Mouse (Mus musculus) embryonic facial prominence, embryonic 12.5 days (tissue): Measurements from ENCODE around the gene Tesk1. TPM values are rescaled to one million over a fixed set of nuclear protein-coding genes. Genes with fewer than 3 reads are reported as not detected.

Source experiments
- ATAC-seq: fragments of 200-750 bp; cut with Nextera tagmentation; 2 replicates; pipeline ENCODE4 v1.8.0; 2017; ENCODE audit not compliant: insufficient number of reproducible peaks, insufficient read depth, low FRiP score, low TSS enrichment
- H3K27ac ChIP-seq: fragments of 300-500 bp; sonication (generic); 2 replicates; pipeline ENCODE4 v1.5.1; 2016; ENCODE audit warnings: mild to moderate bottlenecking
- H3K27me3 ChIP-seq: fragments of 300-500 bp; sonication (generic); 2 replicates; pipeline ENCODE4 v1.6.1; 2016; ENCODE audit warnings: mild to moderate bottlenecking, moderate library complexity
- H3K36me3 ChIP-seq: fragments of 300-500 bp; sonication (generic); 2 replicates; pipeline ENCODE4 v1.6.1; 2016; ENCODE audit warnings: mild to moderate bottlenecking
- H3K4me1 ChIP-seq: fragments of 300-500 bp; sonication (generic); 2 replicates; pipeline ENCODE4 v1.6.1; 2016
- H3K4me2 ChIP-seq: fragments of 300-500 bp; sonication (generic); replicated peaks from 2 replicates; pipeline ENCODE4 v1.6.1; 2016; ENCODE audit warnings: mild to moderate bottlenecking, moderate library complexity
- H3K4me3 ChIP-seq: fragments of 300-500 bp; sonication (generic); 2 replicates; pipeline ENCODE4 v1.5.1; 2016; ENCODE audit warnings: mild to moderate bottlenecking
- H3K9ac ChIP-seq: fragments of 300-500 bp; sonication (generic); 2 replicates; pipeline ENCODE4 v1.6.1; 2016; ENCODE audit warnings: mild to moderate bottlenecking, moderate library complexity
- H3K9me3 ChIP-seq: fragments of 300-500 bp; sonication (generic); 2 replicates; pipeline ENCODE4 v1.6.1; 2016; ENCODE audit warnings: mild to moderate bottlenecking, moderate library complexity
- WGBS: fragments of 180-500 bp; shearing (Covaris S2); methylation state at CpG from one replicate; pipeline ENCODE4 v1.1.7; 2016; 5-methylcytosine and 5-hydroxymethylcytosine counted together
- polyA plus RNA-seq: library from polyadenylated mRNA; unstranded; fragments of >200 nt; fragmentation: Nextera tagmentation; extraction: Ambion mirVana; gene quantifications from 2 replicates; pipeline ENCODE4 v1.2.1, GENCODE M21; 2016

The Tesk1 gene
- polyA plus RNA-seq, result 15.4 and 16.5 TPM in 2 replicates

- 0 out of 2 replicates have a peak, but pooled peaks have one; percentile 1 for ATAC-seq
- Histone ChIP-seq H3K27ac (peak within 1 kb of the TSS; percentile 91), H3K9ac (peak within 1 kb of the TSS; percentile 99), H3K9me3 (no peaks in the 10 kb centered on the region), H3K36me3 (peaks cover 19% of the 10 kb centered on the region), H3K27me3 (no peaks in the 10 kb centered on the region), H3K4me2 (peak within 1 kb of the TSS; percentile 90), H3K4me3 (peak within 1 kb of the TSS; percentile 96), H3K4me1 (peaks cover 10% of the 10 kb centered on the region)
- whole genome bisulfite sequencing, result 23% methylated on average over 4 of the region's 4 CpGs
Observed at GRCm38 (mm10) chr4:43441639-43442038, at the start of gene Tesk1. Gene Tesk1, plus strand, starts transcription at chr4:43441939.

- Histone ChIP-seq H3K27ac (peak overlapping the region; percentile 70), H3K36me3 (no peaks in the 10 kb centered on the region), H3K4me3 (no peak overlapping the region), H3K9ac (no peak overlapping the region), H3K27me3 (no peaks in the 10 kb centered on the region), H3K9me3 (no peaks in the 10 kb centered on the region), H3K4me1 (peaks cover 44% of the 10 kb centered on the region), H3K4me2 (no peak overlapping the region)
- WGBS, result 37% methylated on average over 15 of the region's 15 CpGs
- ATAC-seq, result no peak
Observed at GRCm38 (mm10) chr4:43394345-43394891, 47.3 kb upstream of the Tesk1 start.

- H3K9me3 ChIP-seq, result no peaks in the 10 kb centered on the region
- no peak overlapping the region for H3K27ac ChIP-seq
- no peak overlapping the region for H3K9ac ChIP-seq
- no peak for ATAC-seq
- H3K4me2 ChIP-seq, result no peak overlapping the region
- no peak overlapping the region for H3K4me3 ChIP-seq
- H3K36me3 ChIP-seq, result no peaks in the 10 kb centered on the region
- 88% methylated on average over 5 of the region's 5 CpGs for WGBS
- H3K27me3 ChIP-seq, result no peaks in the 10 kb centered on the region
- H3K4me1 ChIP-seq, result peaks cover 48% of the 10 kb centered on the region
Observed at GRCm38 (mm10) chr4:43395147-43395546, 46.6 kb upstream of the Tesk1 start.

- H3K27ac ChIP-seq, result no peak overlapping the region
- no peaks in the 10 kb centered on the region for H3K9me3 ChIP-seq
- H3K4me3 ChIP-seq, result no peak overlapping the region
- no peaks in the 10 kb centered on the region for H3K36me3 ChIP-seq
- WGBS, result 70% methylated on average over 9 of the region's 9 CpGs
- peaks cover 48% of the 10 kb centered on the region for H3K4me1 ChIP-seq
- no peaks in the 10 kb centered on the region for H3K27me3 ChIP-seq
- H3K4me2 ChIP-seq, result no peak overlapping the region
- no peak overlapping the region for H3K9ac ChIP-seq
- no peak for ATAC-seq
Observed at GRCm38 (mm10) chr4:43395836-43396235, 45.9 kb upstream of the Tesk1 start.

DNA sequence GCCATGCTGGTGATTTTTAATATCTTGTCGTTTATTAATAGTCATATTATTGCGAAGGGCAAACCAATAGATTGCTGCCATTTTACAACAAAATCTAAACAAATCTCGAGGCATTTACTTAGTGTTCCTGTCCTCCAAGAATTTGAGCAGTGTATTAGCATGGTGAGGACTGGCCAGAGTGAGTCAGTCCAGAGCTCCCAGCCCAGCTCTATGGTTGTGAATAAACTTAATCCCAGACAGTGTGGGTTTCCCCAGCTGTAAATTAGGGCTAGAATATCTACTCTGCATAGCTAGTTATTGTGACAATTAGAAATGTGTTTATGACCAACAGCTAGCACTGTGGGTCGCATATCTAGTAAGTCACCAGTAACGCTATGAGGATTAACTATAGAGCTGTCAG is 45.4 kb upstream of the Tesk1 start:
- 74% methylated on average over 5 of the region's 5 CpGs for WGBS
- Histone ChIP-seq H3K27ac (no peak overlapping the region), H3K9ac (no peak overlapping the region), H3K4me2 (no peak overlapping the region), H3K27me3 (no peaks in the 10 kb centered on the region), H3K9me3 (no peaks in the 10 kb centered on the region), H3K4me1 (peaks cover 48% of the 10 kb centered on the region), H3K36me3 (no peaks in the 10 kb centered on the region), H3K4me3 (no peak overlapping the region)
- ATAC-seq, result no peak

DNA sequence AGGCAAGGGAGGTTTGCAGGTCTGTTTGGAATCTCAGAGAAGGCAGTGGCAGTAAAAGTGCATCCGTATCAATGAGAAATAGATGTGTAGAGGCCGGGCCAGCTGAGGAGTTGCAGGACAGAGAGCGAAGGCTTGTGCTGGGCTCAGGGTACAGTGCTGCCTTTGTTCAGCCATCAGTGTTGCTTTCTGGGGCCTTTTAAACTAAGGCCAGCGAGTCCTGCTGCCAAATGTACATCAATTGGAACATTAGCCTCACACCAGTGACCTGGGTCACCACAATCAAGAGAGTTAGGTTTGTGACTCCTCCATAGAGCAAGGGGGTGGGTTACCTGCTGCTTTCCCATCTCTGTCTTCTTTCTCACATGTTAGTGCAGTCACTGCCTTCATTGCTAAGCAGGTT is 43.7 kb upstream of the Tesk1 start:
- Histone ChIP-seq H3K4me3 (no peak overlapping the region), H3K27ac (no peak overlapping the region), H3K9me3 (no peaks in the 10 kb centered on the region), H3K36me3 (no peaks in the 10 kb centered on the region), H3K27me3 (no peaks in the 10 kb centered on the region), H3K4me1 (peaks cover 61% of the 10 kb centered on the region), H3K4me2 (no peak overlapping the region), H3K9ac (no peak overlapping the region)
- 34% methylated on average over 4 of the region's 4 CpGs for WGBS
- ATAC-seq, result no peak

- H3K9ac ChIP-seq, result no peak overlapping the region
Observed at GRCm38 (mm10) chr4:43398829-43399331, 42.9 kb upstream of the Tesk1 start.

DNA sequence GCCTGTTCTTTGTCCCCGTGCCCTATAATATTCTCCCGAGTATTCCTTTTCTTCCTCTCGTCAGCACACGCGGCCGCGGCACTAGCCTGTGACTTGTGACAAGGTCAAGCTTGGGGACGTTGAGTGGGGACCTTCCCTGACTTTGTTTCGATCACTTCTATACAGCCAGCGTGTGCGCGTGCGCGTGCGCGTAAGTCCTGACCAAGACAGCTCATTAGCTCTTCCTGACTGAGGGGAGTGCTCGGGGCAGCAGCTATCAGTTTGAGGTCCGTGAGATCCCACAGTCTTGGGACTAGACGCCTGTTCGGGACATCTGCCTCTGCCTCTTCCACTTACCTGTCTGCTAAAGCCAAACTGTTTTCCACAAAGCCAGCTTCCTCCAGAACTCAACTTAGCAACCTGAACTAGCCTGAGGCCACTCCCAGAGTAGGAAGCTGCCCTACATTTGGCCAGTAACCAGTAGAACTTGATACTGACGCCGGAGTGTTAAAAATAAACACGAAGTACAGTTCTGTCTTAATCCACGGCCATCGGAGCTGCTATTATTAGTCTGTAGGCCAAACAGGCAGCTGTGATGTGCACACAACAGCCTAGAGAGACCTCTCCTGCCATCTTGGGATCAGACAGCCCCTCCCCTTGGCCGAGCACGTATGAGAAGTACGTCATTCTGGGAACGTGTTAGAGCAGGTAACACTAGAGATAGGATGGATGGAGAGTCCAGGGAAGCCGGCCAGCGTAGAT is 42.2 kb upstream of the Tesk1 start:
- H3K4me2 ChIP-seq, result 0 out of 2 replicates have a peak overlapping the region, but pooled peaks have one; percentile 3
- no peak for ATAC-seq
- H3K4me1 ChIP-seq, result peaks cover 53% of the 10 kb centered on the region
- H3K36me3 ChIP-seq, result no peaks in the 10 kb centered on the region
- H3K4me3 ChIP-seq, result no peak overlapping the region
- no peak overlapping the region for H3K9ac ChIP-seq
- no peaks in the 10 kb centered on the region for H3K27me3 ChIP-seq
- H3K9me3 ChIP-seq, result no peaks in the 10 kb centered on the region
- H3K27ac ChIP-seq, result peak overlapping the region; percentile 30; the same call in 1 of the 2 replicates
- 74% methylated on average over 31 of the region's 31 CpGs for WGBS

More at GRCm38 (mm10) chr4:43398829-43399331, 42.9 kb upstream of the Tesk1 start:
- Histone ChIP-seq H3K27me3 (no peaks in the 10 kb centered on the region), H3K4me2 (0 out of 2 replicates have a peak overlapping the region, but pooled peaks have one; percentile 3), H3K4me3 (no peak overlapping the region), H3K4me1 (peaks cover 60% of the 10 kb centered on the region), H3K9me3 (no peaks in the 10 kb centered on the region), H3K27ac (peak overlapping the region; percentile 46; the same call in 1 of the 2 replicates), H3K36me3 (no peaks in the 10 kb centered on the region)
- 44% methylated on average over 17 of the region's 17 CpGs for WGBS
- ATAC-seq, result no peak

GRCm38 (mm10) chr4:43400976-43401375 is 40.8 kb upstream of the Tesk1 start:
- Histone ChIP-seq H3K27ac (0 out of 2 replicates have a peak overlapping the region, but pooled peaks have one; percentile 60), H3K9ac (no peak overlapping the region)
- 16% methylated on average over 10 of the region's 10 CpGs for WGBS

DNA sequence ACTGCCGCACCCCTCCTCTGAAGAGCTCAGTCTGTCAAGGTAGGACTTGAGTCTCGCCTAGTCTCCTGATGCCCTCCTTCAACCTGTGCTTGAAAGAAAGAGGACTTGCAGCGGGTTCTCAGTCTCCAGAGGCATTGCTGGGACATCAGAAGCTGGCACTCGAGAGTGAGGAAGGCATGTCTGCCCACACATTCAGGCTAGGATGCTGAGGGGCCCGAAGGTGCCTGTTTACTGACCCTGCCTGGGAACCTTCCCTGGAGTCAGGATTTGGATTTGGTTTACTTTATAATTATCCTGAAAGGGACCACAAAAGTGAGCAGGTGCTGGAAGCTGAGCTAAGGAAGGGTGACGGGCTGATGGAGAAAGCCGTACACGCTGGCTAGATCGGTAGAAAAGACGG is 40.3 kb upstream of the Tesk1 start:
- Histone ChIP-seq H3K27ac (0 out of 2 replicates have a peak overlapping the region, but pooled peaks have one; percentile 60), H3K4me3 (no peak overlapping the region), H3K4me1 (peaks cover 53% of the 10 kb centered on the region), H3K36me3 (no peaks in the 10 kb centered on the region), H3K9ac (no peak overlapping the region), H3K27me3 (no peaks in the 10 kb centered on the region), H3K9me3 (no peaks in the 10 kb centered on the region), H3K4me2 (peak overlapping the region; percentile 25; the same call in 1 of the 2 replicates)
- WGBS, result 77% methylated on average over 10 of the region's 10 CpGs
- ATAC-seq, result no peak

More at GRCm38 (mm10) chr4:43400976-43401375, 40.8 kb upstream of the Tesk1 start:
- H3K36me3 ChIP-seq, result no peaks in the 10 kb centered on the region
- H3K4me2 ChIP-seq, result peak overlapping the region; percentile 25; the same call in 1 of the 2 replicates
- H3K4me1 ChIP-seq, result peaks cover 53% of the 10 kb centered on the region
- ATAC-seq, result peak; percentile 76
- H3K4me3 ChIP-seq, result no peak overlapping the region
- no peaks in the 10 kb centered on the region for H3K9me3 ChIP-seq
- no peaks in the 10 kb centered on the region for H3K27me3 ChIP-seq

DNA sequence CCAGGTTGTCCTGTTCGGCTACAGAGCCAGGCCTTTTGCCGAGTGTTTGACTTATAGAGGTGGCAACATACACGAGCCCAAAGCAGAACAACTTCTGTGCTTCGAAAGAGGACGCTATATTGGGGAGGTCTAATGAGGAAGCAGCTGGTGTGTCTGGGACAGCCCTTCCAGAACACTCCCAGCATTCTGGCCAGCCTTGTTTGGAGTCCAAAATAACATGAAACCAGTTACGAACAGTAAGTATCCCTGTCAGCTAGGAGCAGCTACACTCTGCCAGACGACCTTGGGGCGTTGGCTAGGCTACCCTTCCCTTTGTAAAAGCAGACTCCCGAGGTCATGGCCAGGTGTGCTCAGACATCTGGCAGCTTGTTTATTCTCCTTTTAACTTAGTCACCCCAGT is 39.5 kb upstream of the Tesk1 start:
- 73% methylated on average over 9 of the region's 9 CpGs for WGBS

More for the DNA sequence above, 39.5 kb upstream of the Tesk1 start:
- H3K27ac ChIP-seq, result 0 out of 2 replicates have a peak overlapping the region, but pooled peaks have one; percentile 23
- H3K4me3 ChIP-seq, result no peak overlapping the region
- no peaks in the 10 kb centered on the region for H3K27me3 ChIP-seq
- H3K9ac ChIP-seq, result no peak overlapping the region
- no peaks in the 10 kb centered on the region for H3K9me3 ChIP-seq
- no peaks in the 10 kb centered on the region for H3K36me3 ChIP-seq
- no peak for ATAC-seq
- no peak overlapping the region for H3K4me2 ChIP-seq
- peaks cover 57% of the 10 kb centered on the region for H3K4me1 ChIP-seq
